Mouse (Mus musculus) forebrain, embryonic 10.5 days (tissue): ENCODE results near the gene Caln1. TPM values are rescaled to one million over a fixed set of nuclear protein-coding genes. Genes with fewer than 3 reads are reported as not detected.
"Not testable (repeated sequence)": the region's sequence is repeated elsewhere in the genome, so short reads cannot be mapped to it uniquely, and the experiment has no call there.

Source experiments
- DNase-seq: peaks from one replicate; pipeline ENCODE4 v3.0.0-alpha.2; 2017; ENCODE audit warnings: low spot score; ENCODE audit errors: extremely low spot score
- H3K27ac ChIP-seq: fragments of 300-500 bp; sonication (generic); 2 replicates; pipeline ENCODE4 v1.5.1; 2016; ENCODE audit warnings: mild to moderate bottlenecking
- H3K27me3 ChIP-seq: fragments of 300-500 bp; sonication (generic); 2 replicates; pipeline ENCODE4 v1.6.1; 2016; ENCODE audit warnings: mild to moderate bottlenecking; ENCODE audit not compliant: poor library complexity, severe bottlenecking
- H3K36me3 ChIP-seq: fragments of 300-500 bp; sonication (generic); replicated peaks from 2 replicates; pipeline ENCODE4 v1.6.1; 2016; ENCODE audit warnings: mild to moderate bottlenecking, moderate library complexity
- H3K4me1 ChIP-seq: fragments of 300-500 bp; sonication (generic); 2 replicates; pipeline ENCODE4 v1.6.1; 2016
- H3K4me3 ChIP-seq: fragments of 300-500 bp; sonication (generic); 2 replicates; pipeline ENCODE4 v1.5.1; 2016; ENCODE audit warnings: mild to moderate bottlenecking, moderate library complexity
- H3K9me3 ChIP-seq: fragments of 300-500 bp; sonication (generic); 2 replicates; pipeline ENCODE4 v1.6.1; 2016; ENCODE audit warnings: mild to moderate bottlenecking, moderate library complexity
- WGBS: fragments of 180-500 bp; shearing (Covaris S2); methylation state at CpG from one replicate; pipeline ENCODE4 v1.1.7; 2016; 5-methylcytosine and 5-hydroxymethylcytosine counted together
- polyA plus RNA-seq: library from polyadenylated mRNA; unstranded; fragments of >200 nt; fragmentation: Nextera tagmentation; extraction: Ambion mirVana; gene quantifications from 2 replicates; pipeline ENCODE4 v1.2.1, GENCODE M21; 2016

Caln1 gene
- polyA plus RNA-seq, 1 experiment from 2014 or later: 0.30 TPM

DNA sequence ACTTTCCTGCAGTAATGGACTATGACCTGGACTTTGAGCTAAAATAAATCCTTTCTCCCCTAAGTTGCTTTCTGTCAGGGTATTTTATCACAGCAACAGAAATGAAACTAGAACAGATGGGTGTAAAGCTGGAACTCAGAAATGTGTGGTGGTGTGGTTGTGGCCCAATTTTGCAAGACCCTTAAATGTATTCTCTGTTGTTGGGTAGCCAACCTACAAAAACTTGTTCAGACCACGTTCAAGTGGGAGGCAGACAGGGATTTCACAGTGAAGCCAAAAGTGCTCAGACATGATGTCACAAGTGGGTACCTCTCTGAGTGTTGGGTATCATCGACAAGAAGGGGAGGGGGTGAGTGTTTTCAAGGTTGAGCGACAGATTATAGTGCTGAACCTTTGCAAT lies 214.8 kb downstream of the Caln1 start:
- peaks cover 6% of the 10 kb centered on the region; the same call in 1 of the 2 replicates for H3K9me3 ChIP-seq
- no peak overlapping the region for H3K27ac ChIP-seq
- H3K27me3 ChIP-seq: no peaks in the 10 kb centered on the region
- 82% methylated on average over 3 of the region's 3 CpGs for WGBS
- no peaks in the 10 kb centered on the region for H3K36me3 ChIP-seq
- H3K4me1 ChIP-seq: no peaks in the 10 kb centered on the region
- H3K4me3 ChIP-seq: no peak overlapping the region
- no peak for DNase-seq

GRCm38 (mm10) chr5:130586257-130586656 lies 217.0 kb downstream of the Caln1 start:
- peaks cover 13% of the 10 kb centered on the region; the same call in 1 of the 2 replicates for H3K9me3 ChIP-seq
- H3K4me3 ChIP-seq: no peak overlapping the region
- DNase-seq: no peak
- H3K27ac ChIP-seq: no peak overlapping the region
- no peaks in the 10 kb centered on the region for H3K36me3 ChIP-seq
- H3K27me3 ChIP-seq: no peaks in the 10 kb centered on the region
- H3K4me1 ChIP-seq: no peaks in the 10 kb centered on the region
- 91% methylated on average over 4 of the region's 4 CpGs for WGBS

GRCm38 (mm10) chr5:130596541-130596940 lies 227.3 kb downstream of the Caln1 start:
- H3K27me3 ChIP-seq: no peaks in the 10 kb centered on the region
- WGBS: 50% methylated on average over 6 of the region's 6 CpGs

GRCm38 (mm10) chr5:130613657-130614056 lies 244.4 kb downstream of the Caln1 start:
- Histone ChIP-seq H3K9me3 (no peaks in the 10 kb centered on the region), H3K4me1 (peaks cover 6% of the 10 kb centered on the region)

More at GRCm38 (mm10) chr5:130596541-130596940, 227.3 kb downstream of the Caln1 start:
- H3K27ac ChIP-seq: no peak overlapping the region
- no peaks in the 10 kb centered on the region for H3K36me3 ChIP-seq
- H3K4me1 ChIP-seq: peaks cover 13% of the 10 kb centered on the region
- DNase-seq: no peak
- H3K4me3 ChIP-seq: no peak overlapping the region
- H3K9me3 ChIP-seq: peaks cover 6% of the 10 kb centered on the region; the same call in 1 of the 2 replicates

DNA sequence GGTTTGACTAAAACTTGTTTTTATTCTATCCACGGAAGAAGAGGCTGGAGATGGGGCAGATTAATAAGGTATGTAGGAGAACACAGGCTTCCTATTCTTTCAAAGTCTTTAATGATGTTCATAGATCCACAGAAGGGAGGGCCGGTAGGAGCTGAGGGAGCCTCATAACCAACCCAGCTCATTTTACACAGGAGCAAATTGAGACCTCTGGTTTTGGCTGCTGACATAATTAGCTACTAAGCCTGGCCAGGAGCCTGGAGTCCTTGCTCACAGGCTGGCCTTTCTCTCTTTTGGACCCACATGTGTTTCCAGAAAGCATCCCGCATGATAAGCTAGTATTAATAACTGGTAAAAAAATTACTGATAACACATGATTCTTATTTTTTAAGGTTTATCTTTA lies 245.0 kb downstream of the Caln1 start:
- Histone ChIP-seq H3K9me3 (peaks cover 1% of the 10 kb centered on the region; the same call in 1 of the 2 replicates), H3K36me3 (no peaks in the 10 kb centered on the region), H3K4me3 (no peak overlapping the region), H3K27me3 (no peaks in the 10 kb centered on the region), H3K4me1 (peaks cover 6% of the 10 kb centered on the region), H3K27ac (no peak overlapping the region)
- no peak for DNase-seq
- WGBS: 89% methylated on average over 3 of the region's 3 CpGs

More at GRCm38 (mm10) chr5:130613657-130614056, 244.4 kb downstream of the Caln1 start:
- DNase-seq: no peak
- WGBS: 81% methylated on average over 3 of the region's 3 CpGs
- Histone ChIP-seq H3K27ac (no peak overlapping the region), H3K27me3 (no peaks in the 10 kb centered on the region), H3K4me3 (no peak overlapping the region), H3K36me3 (no peaks in the 10 kb centered on the region)

GRCm38 (mm10) chr5:130620060-130620459 lies 250.8 kb downstream of the Caln1 start:
- Histone ChIP-seq H3K4me3 (no peak overlapping the region), H3K27ac (no peak overlapping the region), H3K27me3 (no peaks in the 10 kb centered on the region), H3K4me1 (peaks cover 11% of the 10 kb centered on the region), H3K36me3 (no peaks in the 10 kb centered on the region), H3K9me3 (peaks cover 3% of the 10 kb centered on the region; the same call in 1 of the 2 replicates)
- WGBS: 81% methylated on average over 7 of the region's 7 CpGs
- no peak for DNase-seq

DNA sequence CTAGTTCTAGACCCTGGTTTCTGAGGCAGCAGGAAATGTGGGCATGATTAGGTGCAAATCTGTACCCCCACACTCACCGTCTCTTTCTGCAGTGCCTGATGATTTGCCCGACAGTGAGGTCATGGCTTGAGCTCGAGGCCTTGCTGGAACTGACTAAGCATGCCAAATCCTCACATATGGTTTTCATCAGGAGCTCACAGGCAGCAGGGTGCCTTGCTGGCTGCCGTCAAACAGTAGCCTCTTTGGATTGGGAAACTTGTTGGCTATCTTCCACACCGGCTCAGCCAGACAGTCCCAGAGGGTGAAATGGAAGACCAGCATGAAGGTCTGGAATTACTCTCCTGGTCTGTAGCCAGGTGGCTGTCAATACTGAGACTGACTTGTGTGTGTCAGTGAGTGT lies 254.0 kb downstream of the Caln1 start:
- peaks cover 3% of the 10 kb centered on the region; the same call in 1 of the 2 replicates for H3K9me3 ChIP-seq
- H3K27me3 ChIP-seq: no peaks in the 10 kb centered on the region
- peak; percentile 30 for DNase-seq
- H3K4me3 ChIP-seq: no peak overlapping the region
- H3K36me3 ChIP-seq: no peaks in the 10 kb centered on the region
- H3K27ac ChIP-seq: no peak overlapping the region
- 55% methylated on average over 5 of the region's 5 CpGs for WGBS
- peaks cover 4% of the 10 kb centered on the region; the same call in 1 of the 2 replicates for H3K4me1 ChIP-seq

- Histone ChIP-seq H3K27me3 (no peaks in the 10 kb centered on the region), H3K4me1 (peaks cover 3% of the 10 kb centered on the region; the same call in 1 of the 2 replicates), H3K9me3 (no peaks in the 10 kb centered on the region), H3K36me3 (no peaks in the 10 kb centered on the region), H3K4me3 (no peak overlapping the region), H3K27ac (no peak overlapping the region)
- DNase-seq: no peak
- 93% methylated on average over 2 of the region's 2 CpGs for WGBS
Measured at GRCm38 (mm10) chr5:130627800-130628199, 258.5 kb downstream of the Caln1 start.

DNA sequence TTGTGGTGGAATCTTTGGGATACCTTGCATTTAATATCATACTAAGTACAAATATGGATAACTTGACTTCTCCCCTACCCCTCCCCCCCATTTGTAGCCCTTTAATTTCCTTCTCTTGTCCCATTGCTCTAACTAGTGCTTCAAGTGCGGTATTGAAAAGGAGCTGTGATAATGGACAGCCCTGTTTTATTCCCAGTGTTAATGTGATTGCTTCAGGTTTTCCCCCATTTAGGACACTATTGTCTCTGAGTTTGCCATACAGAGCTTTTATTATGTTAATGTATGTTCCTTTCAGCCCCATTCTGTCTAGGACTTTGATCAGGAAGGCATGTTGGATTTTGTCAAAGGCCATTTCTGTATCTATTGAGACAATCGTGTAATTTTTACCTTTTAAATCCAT lies 266.1 kb downstream of the Caln1 start:
- Histone ChIP-seq H3K4me1 (peaks cover 3% of the 10 kb centered on the region; the same call in 1 of the 2 replicates), H3K4me3 (no peak overlapping the region), H3K27me3 (no peaks in the 10 kb centered on the region), H3K36me3 (no peaks in the 10 kb centered on the region), H3K9me3 (no peaks in the 10 kb centered on the region), H3K27ac (no peak overlapping the region)
- DNase-seq: no peak
- 63% methylated on average over 2 of the region's 2 CpGs for WGBS

- no peaks in the 10 kb centered on the region for H3K36me3 ChIP-seq
- DNase-seq: no peak
- 88% methylated on average over 2 of the region's 2 CpGs for whole genome bisulfite sequencing
- H3K9me3 ChIP-seq: no peaks in the 10 kb centered on the region
- no peak overlapping the region for H3K27ac ChIP-seq
- no peaks in the 10 kb centered on the region for H3K27me3 ChIP-seq
- H3K4me3 ChIP-seq: no peak overlapping the region
- no peaks in the 10 kb centered on the region for H3K4me1 ChIP-seq
Measured at GRCm38 (mm10) chr5:130641881-130642280, 272.6 kb downstream of the Caln1 start.

- not testable (repeated sequence) for H3K36me3 ChIP-seq, H3K4me3 ChIP-seq
Measured at GRCm38 (mm10) chr5:130646126-130646525, 276.9 kb downstream of the Caln1 start.

GRCm38 (mm10) chr5:130658141-130658540 lies 288.9 kb downstream of the Caln1 start:
- no peaks in the 10 kb centered on the region for H3K9me3 ChIP-seq
- DNase-seq: no peak
- H3K4me3 ChIP-seq: no peak overlapping the region
- no peaks in the 10 kb centered on the region for H3K36me3 ChIP-seq
- H3K27me3 ChIP-seq: no peaks in the 10 kb centered on the region
- no peak overlapping the region for H3K27ac ChIP-seq
- WGBS: 87% methylated on average over 3 of the region's 3 CpGs
- no peaks in the 10 kb centered on the region for H3K4me1 ChIP-seq

More at GRCm38 (mm10) chr5:130646126-130646525, 276.9 kb downstream of the Caln1 start:
- 90% methylated on average over 2 of the region's 2 CpGs for WGBS
- H3K27ac ChIP-seq, DNase-seq, H3K4me1 ChIP-seq, H3K9me3 ChIP-seq, H3K27me3 ChIP-seq: not testable (repeated sequence)

- Histone ChIP-seq H3K4me1 (no peaks in the 10 kb centered on the region), H3K4me3 (no peak overlapping the region), H3K9me3 (no peaks in the 10 kb centered on the region), H3K36me3 (no peaks in the 10 kb centered on the region), H3K27me3 (no peaks in the 10 kb centered on the region), H3K27ac (no peak overlapping the region)
- no peak for DNase-seq
- 91% methylated on average over 1 of the region's 1 CpGs for WGBS
Measured at GRCm38 (mm10) chr5:130666091-130666490, 296.8 kb downstream of the Caln1 start.

DNA sequence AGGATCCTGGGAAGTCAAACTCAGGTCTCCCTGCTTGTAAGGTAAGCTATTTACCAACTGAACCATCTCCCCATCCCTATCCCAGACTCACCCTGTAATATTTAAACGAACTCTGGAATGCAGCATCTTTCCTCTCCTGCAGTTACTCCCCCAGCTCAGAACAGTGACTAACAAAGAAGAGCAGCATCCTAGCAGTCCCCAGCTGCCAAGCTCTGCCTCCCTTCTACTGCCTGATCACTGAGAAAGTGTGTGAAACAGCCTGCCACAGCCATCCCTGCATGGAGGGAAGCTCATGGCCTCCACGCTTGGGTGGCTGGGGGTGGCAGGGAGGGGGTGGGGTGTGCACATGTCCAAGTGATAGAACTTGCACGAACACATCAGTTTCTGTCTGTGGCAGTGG lies 303.3 kb downstream of the Caln1 start:
- no peaks in the 10 kb centered on the region for H3K9me3 ChIP-seq
- no peak for DNase-seq
- no peaks in the 10 kb centered on the region for H3K27me3 ChIP-seq
- H3K27ac ChIP-seq: no peak overlapping the region
- H3K4me1 ChIP-seq: no peaks in the 10 kb centered on the region
- no peak overlapping the region for H3K4me3 ChIP-seq
- whole genome bisulfite sequencing: 59% methylated on average over 3 of the region's 3 CpGs
- no peaks in the 10 kb centered on the region for H3K36me3 ChIP-seq
